Mouse (Mus musculus): Measurements from ENCODE around the gene Myadm. TPM values are rescaled to one million over a fixed set of nuclear protein-coding genes. Genes with fewer than 3 reads are reported as not detected.

Gene Myadm
- polyA plus RNA-seq, 1 experiment: 111 TPM

GRCm38 (mm10) chr7:3347366-3348287 lies 58.7 kb downstream of the Myadm start:
- 56% methylated on average over 20 of the region's 20 CpGs for WGBS
- Histone ChIP-seq H3K4me3 (ENCODE audit: insufficient read depth, low read depth, low read length) (no peak overlapping the region), H3K27me3 (replicated peaks; ENCODE audit: control insufficient read depth, insufficient read depth, low read length) (no peaks in the 10 kb centered on the region), H3K36me3 (ENCODE audit: control insufficient read depth, insufficient read depth, low read length) (no peaks in the 10 kb centered on the region), H3K27ac (ENCODE audit: insufficient read depth, low read depth, low read length) (no peak overlapping the region), H3K4me1 (ENCODE audit: control insufficient read depth, insufficient read depth, low read length) (no peaks in the 10 kb centered on the region)
- DNase-seq: no peak
- TF ChIP-seq POLR2A (IDR thresholded peaks at IDR 0.05; ENCODE audit: low read depth, low read length) (no peak), CTCF (conservative IDR thresholded peaks at IDR 0.05; ENCODE audit: insufficient read depth, insufficient read length, low read depth, low read length) (no peak)

DNA sequence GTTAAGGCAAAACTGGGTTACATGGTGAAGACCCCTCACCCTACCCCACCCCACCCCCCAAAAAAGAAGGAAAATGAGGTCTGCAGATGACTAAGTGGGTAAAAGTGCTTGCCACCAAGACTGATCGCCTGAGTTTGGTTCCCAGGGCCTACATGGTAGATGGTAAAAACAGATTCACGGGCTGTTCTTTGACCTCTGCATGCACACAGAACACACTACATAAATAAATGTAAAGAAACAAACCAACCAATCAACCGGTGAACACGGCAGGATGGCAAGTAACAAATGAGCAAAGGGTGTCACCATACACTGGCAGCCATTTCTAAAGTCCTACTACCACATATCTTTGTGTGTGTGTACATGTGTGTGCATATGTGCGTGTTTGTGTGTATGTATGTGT lies 59.4 kb downstream of the Myadm start:
- Histone ChIP-seq H3K27ac (ENCODE audit: insufficient read depth, low read depth, low read length) (no peak overlapping the region), H3K27me3 (replicated peaks; ENCODE audit: control insufficient read depth, insufficient read depth, low read length) (no peaks in the 10 kb centered on the region), H3K36me3 (ENCODE audit: control insufficient read depth, insufficient read depth, low read length) (no peaks in the 10 kb centered on the region), H3K4me1 (ENCODE audit: control insufficient read depth, insufficient read depth, low read length) (no peaks in the 10 kb centered on the region), H3K4me3 (ENCODE audit: insufficient read depth, low read depth, low read length) (no peak overlapping the region)
- TF ChIP-seq CTCF (conservative IDR thresholded peaks at IDR 0.05; ENCODE audit: insufficient read depth, insufficient read length, low read depth, low read length): no peak
- TF ChIP-seq POLR2A (IDR thresholded peaks at IDR 0.05; ENCODE audit: low read depth, low read length): no peak
- DNase-seq: no peak
- WGBS: 80% methylated on average over 5 of the region's 5 CpGs

GRCm38 (mm10) chr7:3349775-3350174 lies 60.9 kb downstream of the Myadm start:
- DNase-seq: no peak
- no peak for TF ChIP-seq POLR2A (IDR thresholded peaks at IDR 0.05; ENCODE audit: low read depth, low read length)
- TF ChIP-seq CTCF (conservative IDR thresholded peaks at IDR 0.05; ENCODE audit: insufficient read depth, insufficient read length, low read depth, low read length): no peak
- 87% methylated on average over 9 of the region's 9 CpGs for WGBS

More at GRCm38 (mm10) chr7:3349775-3350174, 60.9 kb downstream of the Myadm start:
- H3K27me3 ChIP-seq (replicated peaks; ENCODE audit: control insufficient read depth, insufficient read depth, low read length): no peaks in the 10 kb centered on the region
- H3K4me1 ChIP-seq (ENCODE audit: control insufficient read depth, insufficient read depth, low read length): no peaks in the 10 kb centered on the region
- H3K36me3 ChIP-seq (ENCODE audit: control insufficient read depth, insufficient read depth, low read length): no peaks in the 10 kb centered on the region
- H3K27ac ChIP-seq (ENCODE audit: insufficient read depth, low read depth, low read length): no peak overlapping the region
- no peak overlapping the region for H3K4me3 ChIP-seq (ENCODE audit: insufficient read depth, low read depth, low read length)

Other genes with a start within 250 kb of the Myadm start
- not detected in 2 replicates for gene AU018091, start 119.9 kb upstream of the Myadm start, polyA plus RNA-seq (2012; rRNA removed)
- 0.02 TPM in 1 of 2 replicates, not detected in the other for gene Nlrp12, start 39.3 kb upstream of the Myadm start, polyA plus RNA-seq (2012; rRNA removed)
- gene Prkcg, start 99 bp downstream of the Myadm start, polyA plus RNA-seq (2012; rRNA removed): 0.44 and 0.77 TPM in 2 replicates
- gene Cacng7, start 43.9 kb downstream of the Myadm start, polyA plus RNA-seq (2012; rRNA removed): 3.4 and 4.4 TPM in 2 replicates
- gene Cacng8, start 101.6 kb downstream of the Myadm start, polyA plus RNA-seq (2012; rRNA removed): 0.11 TPM in 1 of 2 replicates, not detected in the other
- gene Cacng6, start 135.1 kb downstream of the Myadm start, polyA plus RNA-seq (2012; rRNA removed): 1.3 TPM in 1 of 2 replicates, not detected in the other
- gene Tarm1, start 213.5 kb downstream of the Myadm start, polyA plus RNA-seq (2012; rRNA removed): 2.9 and 3.7 TPM in 2 replicates

Measured in kidney, adult 2 months (tissue).